Comparison of ENCODE assay signal across 8 mouse cellular contexts in the genomic region with DNA sequence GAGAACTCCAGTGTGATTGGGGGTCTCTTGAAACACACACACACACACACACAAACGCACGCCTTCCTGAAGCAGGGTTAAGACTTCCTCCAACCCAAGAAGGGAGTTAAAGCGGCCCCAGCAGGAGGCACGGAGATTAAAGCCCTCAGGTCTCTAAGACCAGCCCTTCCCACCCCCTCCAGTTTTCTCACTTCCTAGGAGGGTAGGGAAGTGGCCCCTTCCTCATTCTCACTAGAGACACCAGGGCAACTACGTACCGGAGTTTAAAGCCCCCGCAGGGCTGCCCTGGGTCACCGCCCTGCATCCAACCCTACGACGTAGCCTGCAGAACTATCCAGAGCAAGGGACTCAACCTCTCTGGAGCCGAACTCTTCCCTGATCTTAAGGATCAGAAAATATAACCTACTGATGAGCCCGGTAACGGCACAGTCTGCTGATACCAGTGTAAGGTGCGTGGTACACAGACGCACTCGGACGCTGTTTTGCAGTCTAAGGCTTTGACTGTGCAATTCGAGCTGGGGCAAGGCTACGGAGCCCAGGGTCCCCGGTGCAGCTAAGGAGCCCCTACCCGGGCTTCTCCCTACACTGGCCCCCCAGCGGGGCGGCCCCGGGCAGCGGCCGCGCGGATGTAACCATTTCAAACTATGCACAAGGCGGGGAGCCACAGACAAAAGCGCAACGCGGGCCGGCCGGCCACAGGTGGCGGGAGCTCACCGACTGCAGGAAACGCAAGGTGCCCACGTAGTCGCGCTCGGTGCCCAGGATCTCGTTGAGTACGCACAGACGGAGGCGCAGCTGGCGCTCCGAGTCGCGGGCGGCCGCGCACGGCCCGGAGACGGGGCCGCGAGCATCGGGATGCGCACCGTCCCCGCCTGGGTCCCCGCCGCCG. TPM values are rescaled to one million over a fixed set of nuclear protein-coding genes. Genes with fewer than 3 reads are reported as not detected.
DNase-seq lines count a peak whose midpoint lies in the region; ATAC-seq and TF ChIP-seq lines count a peak whose summit lies in the region.

No protein-coding gene starts in this region.

- peak; percentile 14 to 26 for DNase-seq in kidney, adult 8-10 months
- no peak for DNase-seq in kidney, adult 11 months
- peak; percentile 66 for DNase-seq in adrenal gland, postnatal 14 days
- DNase-seq in forebrain, postnatal 0 days, result peak; percentile 43
- peak; percentile 78 for DNase-seq in intestine, embryonic 14.5 days (ENCODE audit: low spot score)
- peak; percentile 31 for DNase-seq in liver, embryonic 13.5 days
- peak; percentile 84 for DNase-seq in thymus, postnatal 0 days (ENCODE audit: low spot score)

- under 1% methylated on average over 60 of the region's 64 CpGs for WGBS in forebrain, postnatal 0 days
- under 1% methylated on average over 50 of the region's 64 CpGs for WGBS in intestine, embryonic 14.5 days
- WGBS in liver, embryonic 13.5 days (ENCODE audit: insufficient replicate concordance), result under 1% methylated on average over 64 of the region's 64 CpGs

- no peaks in the 10 kb centered on the region for H3K27me3 ChIP-seq in forebrain, postnatal 0 days (ENCODE audit: insufficient read depth, low read length)
- no peaks in the 10 kb centered on the region for H3K27me3 ChIP-seq in intestine, embryonic 14.5 days (replicated peaks; ENCODE audit: control insufficient read depth, insufficient read depth, low read length)
- no peaks in the 10 kb centered on the region for H3K27me3 ChIP-seq in liver, embryonic 13.5 days

- no peaks in the 10 kb centered on the region for H3K9me3 ChIP-seq in forebrain, postnatal 0 days (ENCODE audit: low read length)
- no peaks in the 10 kb centered on the region for H3K9me3 ChIP-seq in intestine, embryonic 14.5 days (ENCODE audit: control insufficient read depth, low read length)
- H3K9me3 ChIP-seq in liver, embryonic 13.5 days (replicated peaks), result no peaks in the 10 kb centered on the region

- H3K9ac ChIP-seq in forebrain, postnatal 0 days, result peak overlapping the region; percentile 68
- H3K9ac ChIP-seq in intestine, embryonic 14.5 days (ENCODE audit: low read length), result peak overlapping the region; percentile 58
- peak overlapping the region; percentile 96 for H3K9ac ChIP-seq in liver, embryonic 13.5 days

- peak overlapping the region; percentile 78 for H3K27ac ChIP-seq in forebrain, postnatal 0 days (ENCODE audit: low read depth, low read length)
- H3K27ac ChIP-seq in intestine, embryonic 14.5 days (ENCODE audit: low read depth), result peak overlapping the region; percentile 22; the same call in 1 of the 2 replicates
- H3K27ac ChIP-seq in liver, embryonic 13.5 days, result peak overlapping the region; percentile 86

- ATAC-seq in forebrain, postnatal 0 days, result peak; percentile 25
- peak; percentile 61 for ATAC-seq in intestine, embryonic 14.5 days (replicated peaks; ENCODE audit: low FRiP score, low TSS enrichment, low read depth)
- peak; percentile 42 for ATAC-seq in liver, embryonic 13.5 days (ENCODE audit: low read depth)
- 0 out of 2 replicates have a peak, but pooled peaks have one; percentile 1 for ATAC-seq in monocyte, adult 5-6 weeks (replicated peaks; ENCODE audit: insufficient number of reproducible peaks, low FRiP score, low TSS enrichment, poor library complexity, severe bottlenecking)

- no peak for TF ChIP-seq CTCF in forebrain, postnatal 0 days (IDR thresholded peaks at IDR 0.05; ENCODE audit: low read depth)

- peaks cover 11% of the 10 kb centered on the region for H3K4me1 ChIP-seq in forebrain, postnatal 0 days (ENCODE audit: insufficient read depth)
- peaks cover 27% of the 10 kb centered on the region for H3K4me1 ChIP-seq in intestine, embryonic 14.5 days (replicated peaks; ENCODE audit: control insufficient read depth, insufficient read depth, low read length)
- peaks cover 61% of the 10 kb centered on the region for H3K4me1 ChIP-seq in liver, embryonic 13.5 days (replicated peaks)

- H3K36me3 ChIP-seq in forebrain, postnatal 0 days (ENCODE audit: insufficient read depth), result no peaks in the 10 kb centered on the region
- no peaks in the 10 kb centered on the region for H3K36me3 ChIP-seq in intestine, embryonic 14.5 days (ENCODE audit: control insufficient read depth, insufficient read depth, low read length)
- no peaks in the 10 kb centered on the region for H3K36me3 ChIP-seq in liver, embryonic 13.5 days

- peak overlapping the region; percentile 86 for H3K4me2 ChIP-seq in forebrain, postnatal 0 days (ENCODE audit: low read depth)
- peak overlapping the region; percentile 76 for H3K4me2 ChIP-seq in intestine, embryonic 14.5 days (ENCODE audit: low read length)
- H3K4me2 ChIP-seq in liver, embryonic 13.5 days, result peak overlapping the region; percentile 94

- peak overlapping the region; percentile 71 for H3K4me3 ChIP-seq in forebrain, postnatal 0 days (ENCODE audit: low read depth, low read length)
- H3K4me3 ChIP-seq in intestine, embryonic 14.5 days (ENCODE audit: low read depth, low read length), result peak overlapping the region; percentile 68
- H3K4me3 ChIP-seq in liver, embryonic 13.5 days (replicated peaks), result peak overlapping the region; percentile 90

RNA-seq across cellular contexts. Expression of a gene that starts 0.6 kb away (rescaled TPM):
- total RNA-seq in adrenal gland, postnatal 14 days (2021), result 13.6 and 18.6 TPM in 2 replicates
- 30.6 and 31.3 TPM in 2 replicates for total RNA-seq in forebrain, postnatal 0 days (2014; rRNA removed)
- 14.5 and 17.5 TPM in 2 replicates for polyA plus RNA-seq in forebrain, postnatal 0 days (2015; fragmentation: Nextera tagmentation; extraction: Ambion mirVana)
- 11.3 and 13.6 TPM in 2 replicates for polyA plus RNA-seq in intestine, embryonic 14.5 days (2014; fragmentation: Nextera tagmentation; extraction: Ambion mirVana)
- 9.1 and 9.8 TPM in 2 replicates for polyA plus RNA-seq in liver, embryonic 13.5 days (2015; fragmentation: Nextera tagmentation; extraction: Ambion mirVana)
- total RNA-seq in monocyte, adult 5-6 weeks (2017), result 118 to 236 TPM (median 124 TPM) in 3 replicates
- 41.9 and 49.8 TPM in 2 replicates for polyA plus RNA-seq in thymus, postnatal 0 days (2015; fragmentation: Nextera tagmentation; extraction: Ambion mirVana)

Comparison
In these comparisons a context has a peak if more than half of its experiments do, and no peak if none do; other contexts are left out.
1. ATAC-seq: peak in every context shown above with its lines; median percentile 61 in intestine, embryonic 14.5 days; 42 in liver, embryonic 13.5 days; 25 in forebrain, postnatal 0 days; 1 in monocyte, adult 5-6 weeks.
2. H3K27ac ChIP-seq: peak in every context shown above with its lines; median percentile 86 in liver, embryonic 13.5 days; 78 in forebrain, postnatal 0 days; 22 in intestine, embryonic 14.5 days.